Mouse (Mus musculus) cerebellum, postnatal 36 days (tissue): ENCODE measurements around the gene Lrrc4c.

Source experiments
- DNase-seq, 2 experiments: peaks; one replicate each; pipeline ENCODE4 v3.0.0; 2021 to 2022; ENCODE audit warnings: mixed read lengths in 2 of 2

Lrrc4c gene

GRCm38 (mm10) chr2:97485609-97486008 lies 1167.6 kb downstream of the Lrrc4c start:
- DNase-seq = no peak

GRCm38 (mm10) chr2:97487567-97487966 lies 1169.6 kb downstream of the Lrrc4c start:
- DNase-seq = no peak

DNA sequence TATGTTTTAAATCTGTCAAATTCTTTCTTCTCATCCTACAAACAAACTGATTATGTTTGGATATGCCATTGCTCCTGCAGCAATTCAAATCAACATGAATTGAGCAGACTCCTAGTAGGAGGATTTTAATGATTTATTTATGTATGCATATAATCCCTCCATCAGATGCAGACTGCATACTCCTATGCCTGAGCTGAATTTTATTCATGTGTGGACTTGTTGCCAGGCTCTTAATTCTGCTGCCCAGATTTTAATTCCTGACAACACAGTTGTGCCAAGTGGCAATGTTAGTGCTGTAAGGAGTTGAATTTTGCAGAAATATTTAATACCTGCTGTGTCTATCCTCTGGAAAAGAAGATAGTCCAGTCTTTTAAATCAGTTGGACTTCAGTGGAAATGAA lies 1179.1 kb downstream of the Lrrc4c start:
- no peak for DNase-seq

- no peak for DNase-seq
These were observed 1184.5 kb downstream of the Lrrc4c start for GRCm38 (mm10) chr2:97502501-97502900.

DNA sequence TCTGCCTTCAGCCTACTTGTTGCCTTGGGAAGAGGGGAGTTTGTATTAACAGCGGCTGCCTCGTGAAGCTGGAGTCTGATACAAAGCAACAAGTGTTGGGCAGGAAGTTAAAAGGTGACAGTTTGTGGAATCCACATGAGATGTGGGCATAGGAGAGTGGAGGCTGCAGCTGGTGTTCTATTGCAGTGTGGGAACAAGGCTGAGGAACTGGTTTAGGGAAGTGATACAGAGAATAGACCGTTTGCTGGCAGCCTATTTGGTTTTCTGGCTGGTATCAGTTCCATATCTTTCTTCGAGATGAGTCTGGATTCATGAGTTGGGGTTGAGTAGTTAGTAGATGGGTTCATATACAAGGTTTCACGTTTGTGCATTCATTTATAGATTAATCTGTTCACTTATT lies 1186.9 kb downstream of the Lrrc4c start:
- DNase-seq = no peak

DNA sequence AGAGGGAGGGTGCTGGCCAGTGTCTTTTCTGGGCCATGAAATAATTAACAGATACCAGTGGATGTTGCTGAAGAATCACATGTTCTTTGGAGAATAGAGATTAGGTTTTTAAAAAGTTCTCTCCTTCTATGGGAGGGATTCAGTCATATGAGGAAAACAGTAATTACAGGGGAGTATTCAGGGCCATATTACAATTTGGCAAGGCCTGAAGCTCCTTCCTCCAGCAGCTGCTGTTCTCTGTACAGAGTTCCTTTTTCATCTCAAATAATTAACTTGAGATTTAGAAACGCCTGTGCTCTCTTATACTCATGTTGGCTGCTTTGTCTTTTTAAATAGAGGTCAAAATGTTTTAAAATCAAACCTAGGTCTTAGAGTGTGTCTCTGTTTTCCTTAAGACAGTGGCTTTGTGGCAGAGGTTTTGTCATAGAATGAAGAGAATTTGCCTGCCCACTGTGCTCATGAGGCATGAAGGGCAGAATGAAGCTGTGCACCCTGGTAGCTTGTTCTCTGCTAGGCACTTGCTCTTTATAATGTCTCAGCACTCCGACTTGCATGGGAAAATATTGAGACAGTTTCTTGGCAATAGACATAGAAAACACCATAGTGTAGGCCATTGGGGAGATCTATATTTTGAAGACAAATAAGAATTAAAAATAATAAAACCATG lies 1206.4 kb downstream of the Lrrc4c start:
- DNase-seq = no peak

DNA sequence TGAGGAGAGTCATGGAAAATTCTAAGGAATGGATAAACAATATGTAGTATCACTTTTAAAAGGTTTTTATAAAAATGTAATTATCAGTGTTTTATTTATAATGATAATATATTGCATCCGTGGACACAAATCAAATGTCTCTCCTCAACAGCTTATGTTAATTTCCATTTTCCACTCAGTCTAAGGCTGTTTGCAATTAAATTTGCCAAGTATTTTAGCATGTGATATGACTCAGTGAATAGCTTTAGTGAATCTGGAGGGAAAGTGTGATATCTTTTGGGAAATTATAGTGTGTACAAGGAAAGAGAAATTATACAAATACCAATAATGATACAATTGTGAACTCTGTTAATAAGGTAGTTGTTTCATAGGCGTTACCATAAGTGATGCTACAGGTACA lies 1207.1 kb downstream of the Lrrc4c start:
- no peak for DNase-seq

GRCm38 (mm10) chr2:97530622-97531021 lies 1212.7 kb downstream of the Lrrc4c start:
- no peak for DNase-seq

GRCm38 (mm10) chr2:97543691-97544672 lies 1226.0 kb downstream of the Lrrc4c start:
- DNase-seq = no peak

DNA sequence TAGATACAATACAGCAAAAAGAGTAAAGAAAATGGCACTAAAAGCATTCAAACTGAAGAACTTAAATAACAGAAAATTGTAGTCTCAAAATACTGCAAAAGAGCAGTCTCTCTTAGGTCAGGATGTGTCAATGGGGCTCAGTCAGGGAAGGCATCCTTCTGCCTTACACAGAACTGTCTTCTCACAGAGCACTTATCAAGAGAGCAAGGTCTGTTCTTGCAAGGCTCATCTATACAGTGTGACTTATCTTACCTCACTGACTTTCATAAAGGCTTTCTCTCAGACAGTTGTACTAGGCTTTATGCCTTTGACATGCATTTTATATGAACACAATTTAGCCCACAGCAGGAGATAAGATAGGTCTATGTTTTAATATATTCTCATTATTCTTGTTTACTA lies 1226.7 kb downstream of the Lrrc4c start:
- no peak for DNase-seq

DNA sequence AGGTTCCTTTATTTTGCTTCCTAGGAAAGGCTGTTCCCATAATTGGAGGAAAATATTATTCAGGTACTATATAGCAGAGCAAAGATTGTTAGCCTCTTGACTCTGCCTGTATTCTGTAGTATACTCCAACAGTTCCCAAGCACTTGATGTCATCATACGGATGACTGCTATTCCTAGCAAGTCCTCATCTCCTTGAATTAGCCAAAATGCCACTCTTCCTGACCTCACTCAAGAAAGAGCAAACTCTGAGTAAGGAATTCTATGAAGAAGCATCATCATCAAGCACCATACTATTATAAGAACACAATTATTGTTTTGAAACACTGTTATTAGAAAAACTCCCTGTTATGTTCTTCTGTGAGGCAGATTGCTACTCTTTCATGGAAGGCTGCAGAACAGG lies 1228.0 kb downstream of the Lrrc4c start:
- no peak for DNase-seq

- DNase-seq = no peak
These were observed 1246.5 kb downstream of the Lrrc4c start for GRCm38 (mm10) chr2:97564509-97564908.

DNA sequence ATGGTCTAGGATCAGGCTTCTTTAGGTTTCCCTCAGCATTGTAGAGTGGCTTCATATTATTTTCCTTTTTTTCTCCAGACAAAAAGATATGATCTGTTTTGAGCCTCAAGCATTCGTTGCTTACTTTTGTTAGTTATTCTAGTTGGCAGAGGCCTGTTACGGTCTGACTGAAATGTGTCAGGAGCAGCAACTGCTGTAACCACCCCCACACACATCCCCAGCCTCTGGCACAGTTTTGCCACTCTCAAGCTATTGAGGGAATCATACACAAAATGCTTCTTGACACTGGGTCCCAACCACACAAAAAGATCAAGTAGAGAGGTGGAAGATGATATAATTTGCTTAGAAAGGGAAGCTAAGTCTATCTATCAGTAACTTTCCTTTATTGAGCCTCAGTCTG lies 1251.0 kb downstream of the Lrrc4c start:
- DNase-seq = no peak

- DNase-seq = no peak
These were observed 1257.0 kb downstream of the Lrrc4c start for GRCm38 (mm10) chr2:97574921-97575320.

DNA sequence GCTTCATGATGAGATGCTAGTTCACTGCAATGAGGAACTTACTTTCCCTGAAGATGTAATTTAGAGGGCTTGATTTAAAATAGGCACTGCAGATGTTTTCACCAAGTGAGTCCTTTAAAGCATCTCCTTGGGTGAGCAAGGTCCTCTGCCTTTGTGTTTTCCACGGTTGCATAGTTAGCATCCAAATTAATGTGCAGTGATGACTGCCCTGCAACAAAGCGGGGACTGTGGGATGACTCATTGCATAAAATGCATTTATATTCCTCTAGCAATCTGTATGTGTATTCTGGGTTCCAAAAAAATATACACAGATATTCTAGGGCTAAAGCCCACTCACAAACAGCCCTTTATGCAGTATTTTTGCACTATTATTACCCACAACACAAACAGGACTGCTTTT lies 1263.2 kb downstream of the Lrrc4c start:
- DNase-seq = no peak

DNA sequence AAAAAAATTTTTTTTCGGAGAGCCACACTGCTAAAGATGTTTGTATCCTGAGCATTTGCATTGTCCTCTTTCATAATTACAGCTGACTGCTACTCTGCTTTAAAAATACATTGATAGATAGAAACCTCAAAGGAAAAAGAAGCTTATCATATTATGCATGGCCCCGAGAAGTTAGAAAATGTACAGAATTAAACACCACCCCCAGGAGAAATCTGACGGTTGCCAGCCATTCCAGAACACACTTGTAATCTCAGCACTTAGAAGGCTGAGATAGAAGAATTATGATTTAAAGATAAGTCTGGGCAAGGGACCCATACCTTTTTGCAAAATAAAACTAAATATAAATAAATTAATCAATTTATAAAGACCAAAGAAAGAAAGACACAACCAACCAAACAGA lies 1268.4 kb downstream of the Lrrc4c start:
- DNase-seq = no peak

DNA sequence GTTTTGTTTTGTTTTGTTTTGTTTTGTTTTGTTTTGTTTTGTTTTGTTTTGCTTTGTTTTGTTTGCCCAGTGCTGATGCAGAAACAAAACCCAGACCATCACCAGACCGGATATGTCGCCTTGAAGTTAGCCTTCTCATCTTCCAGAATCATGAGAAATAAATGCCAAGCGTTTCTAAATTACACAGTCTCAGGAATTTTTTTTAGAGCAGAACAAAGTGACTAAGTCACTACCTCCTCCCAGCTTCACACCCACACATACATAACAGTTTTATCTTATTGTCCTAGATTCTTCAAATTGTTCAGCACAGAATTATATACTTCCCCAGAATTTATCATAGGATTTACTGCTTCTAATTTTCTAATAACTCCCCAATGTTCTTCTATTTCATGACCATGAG lies 1272.6 kb downstream of the Lrrc4c start:
- DNase-seq = no peak

DNA sequence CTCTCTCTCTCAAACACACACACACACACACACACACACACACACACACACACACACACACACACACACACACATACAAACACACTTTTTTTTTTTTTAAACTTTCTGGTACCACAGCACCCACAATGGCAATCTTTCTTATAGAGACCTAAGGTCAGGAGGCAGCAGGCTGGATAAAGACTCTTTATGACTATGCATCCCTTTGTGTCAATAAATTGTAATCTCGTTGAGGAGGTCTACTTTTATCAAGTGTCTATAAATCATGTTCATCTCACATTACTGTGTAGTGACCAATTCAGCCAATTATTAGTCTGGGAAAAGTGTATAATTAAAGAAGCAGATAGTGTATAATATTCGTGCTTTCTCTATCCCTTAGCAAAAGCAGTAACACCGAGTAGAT lies 1286.2 kb downstream of the Lrrc4c start:
- DNase-seq = no peak

- no peak for DNase-seq
These were observed 1286.8 kb downstream of the Lrrc4c start for GRCm38 (mm10) chr2:97604688-97605215.

DNA sequence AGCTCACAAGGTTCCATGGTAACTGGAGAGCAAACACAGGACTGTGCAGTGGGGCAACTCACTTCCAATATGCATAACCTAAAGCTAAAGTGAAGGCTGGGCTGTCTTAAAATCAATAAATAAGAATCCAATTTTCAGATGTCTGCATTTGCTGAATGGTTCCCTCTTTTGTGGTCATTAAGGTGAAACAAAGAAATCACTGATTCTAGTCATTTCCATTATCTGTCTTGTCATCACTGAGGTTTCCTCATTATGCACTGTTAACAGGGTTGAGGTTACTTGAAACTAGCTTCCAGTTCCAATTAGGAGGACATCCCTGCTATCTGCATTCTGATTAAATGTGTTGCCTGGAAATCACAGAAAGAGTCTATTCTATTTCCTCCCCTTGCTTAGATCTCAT lies 1291.5 kb downstream of the Lrrc4c start:
- no peak for DNase-seq

GRCm38 (mm10) chr2:97610566-97610965 lies 1292.6 kb downstream of the Lrrc4c start:
- DNase-seq = no peak

- DNase-seq = no peak
These were observed 1296.8 kb downstream of the Lrrc4c start for GRCm38 (mm10) chr2:97614724-97615123.

GRCm38 (mm10) chr2:97618589-97618988 lies 1300.6 kb downstream of the Lrrc4c start:
- no peak for DNase-seq

GRCm38 (mm10) chr2:97639941-97640340 lies 1322.0 kb downstream of the Lrrc4c start:
- DNase-seq = no peak
